Mouse (Mus musculus) testis, postnatal 10 days (tissue): ENCODE results near the gene Dgkh.
A peak's percentile ranks its signal among the peaks of the same experiment; 100 is the strongest.
"Not testable (repeated sequence)": the region's sequence is repeated elsewhere in the genome, so short reads cannot be mapped to it uniquely, and the experiment has no call there.

ENCODE experiments used
- DNase-seq: peaks from one replicate; pipeline ENCODE4 v3.0.0; 2021; ENCODE audit warnings: low spot score

The Dgkh gene

DNA sequence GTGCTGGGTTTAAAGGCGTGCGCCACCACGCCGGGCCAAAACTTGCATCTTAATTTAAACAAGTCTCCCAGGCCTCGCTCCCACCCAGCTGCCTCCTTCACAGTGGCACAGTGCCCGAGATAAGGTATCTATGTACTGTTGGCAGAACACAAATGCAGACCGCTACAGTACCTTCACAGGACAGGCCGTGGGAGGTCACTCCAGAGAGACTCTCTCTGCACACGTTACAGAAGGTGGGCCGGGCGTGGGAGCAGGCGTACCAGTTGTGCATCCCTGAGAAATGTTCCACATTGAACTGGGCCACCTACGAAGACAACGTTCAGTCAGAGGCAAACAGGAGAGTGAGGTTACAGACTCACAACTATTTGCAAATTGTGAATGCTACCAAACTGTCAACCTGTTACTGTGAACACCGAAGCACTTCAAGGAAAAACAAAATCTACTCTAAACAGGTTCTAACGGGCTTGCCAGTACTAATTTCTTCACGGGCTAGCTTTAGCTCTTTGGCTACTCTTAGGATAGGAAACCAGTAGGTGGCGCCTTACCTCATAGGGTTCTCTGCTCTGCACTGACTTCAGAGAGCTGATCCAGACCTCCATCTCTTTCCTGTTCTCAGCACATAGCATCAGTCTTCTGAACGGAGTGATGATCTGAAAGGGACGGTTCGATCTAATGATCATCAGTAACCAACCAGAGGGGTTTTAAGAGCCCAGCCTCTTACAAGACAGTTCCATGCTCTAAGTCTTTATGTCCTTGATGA lies 104.9 kb downstream of the Dgkh start:
- DNase-seq = peak; percentile 64

DNA sequence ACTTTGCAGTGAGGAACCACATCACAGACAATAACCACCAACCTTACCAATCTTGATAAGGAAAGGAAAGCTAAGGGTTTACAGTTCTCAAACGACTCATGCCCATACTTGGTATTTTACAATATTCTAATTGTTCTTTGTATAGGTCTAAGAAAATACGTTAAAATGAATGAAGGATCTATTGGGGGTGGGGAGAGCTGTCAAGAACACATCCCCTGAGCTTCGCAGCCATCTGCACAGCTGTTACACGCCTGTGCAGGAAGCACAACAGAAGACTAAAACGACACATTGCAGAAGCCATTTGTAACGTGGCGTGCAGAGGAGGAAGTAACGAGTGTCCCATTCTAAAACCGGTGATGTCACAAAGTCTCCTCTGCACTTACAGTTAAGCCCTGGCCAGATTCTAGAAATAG lies 113.7 kb downstream of the Dgkh start:
- DNase-seq = no peak

DNA sequence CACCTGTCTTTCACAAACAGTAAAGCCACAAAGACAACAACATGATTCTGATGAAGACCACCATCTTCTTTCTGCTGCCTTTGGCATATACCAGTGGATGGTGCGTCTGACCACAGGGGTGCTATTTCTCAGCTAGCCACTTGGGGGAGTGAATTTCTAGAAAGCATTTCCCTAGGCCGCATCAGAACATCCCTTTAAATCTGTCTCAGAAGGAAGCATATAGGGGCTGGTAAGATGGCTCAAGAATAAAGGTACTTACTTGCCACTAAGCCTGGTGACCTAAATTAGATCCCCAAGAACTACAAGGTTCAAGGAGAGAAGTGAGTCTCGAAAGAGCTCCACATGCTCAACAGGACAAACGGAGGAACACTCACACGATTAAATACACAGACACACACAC lies 119.0 kb downstream of the Dgkh start:
- no peak for DNase-seq

DNA sequence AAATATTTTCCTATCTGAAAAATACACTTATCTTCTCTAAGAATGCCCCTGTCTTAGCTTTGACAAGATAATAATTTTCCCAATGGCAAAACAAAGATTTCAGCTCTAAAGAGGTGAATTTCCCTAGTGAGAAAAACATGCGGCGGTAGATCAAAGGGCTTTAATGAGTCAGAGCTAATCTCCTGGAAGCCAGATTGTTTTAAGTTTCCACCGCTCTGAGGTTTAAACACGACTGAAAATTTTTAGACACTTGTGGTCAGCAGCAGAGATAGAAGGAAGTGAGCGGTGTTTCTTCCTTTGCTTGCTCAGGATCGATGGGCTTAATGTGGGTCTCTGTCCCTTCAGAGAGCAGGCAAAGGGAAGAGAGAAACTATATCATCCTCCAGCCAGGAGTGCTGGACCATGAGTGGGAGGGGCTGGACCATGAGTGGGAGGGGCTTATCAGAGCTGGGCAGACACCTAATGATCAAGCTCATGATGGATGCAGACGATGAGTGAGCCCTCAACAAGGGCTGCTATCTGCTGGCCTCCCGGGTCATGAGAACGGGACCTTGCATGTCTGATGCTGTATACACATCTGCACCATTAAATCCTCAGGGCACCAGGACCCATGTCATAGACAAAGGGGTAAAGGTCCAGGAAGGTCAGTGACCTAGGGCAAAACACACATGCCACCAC lies 120.3 kb downstream of the Dgkh start:
- DNase-seq = no peak

DNA sequence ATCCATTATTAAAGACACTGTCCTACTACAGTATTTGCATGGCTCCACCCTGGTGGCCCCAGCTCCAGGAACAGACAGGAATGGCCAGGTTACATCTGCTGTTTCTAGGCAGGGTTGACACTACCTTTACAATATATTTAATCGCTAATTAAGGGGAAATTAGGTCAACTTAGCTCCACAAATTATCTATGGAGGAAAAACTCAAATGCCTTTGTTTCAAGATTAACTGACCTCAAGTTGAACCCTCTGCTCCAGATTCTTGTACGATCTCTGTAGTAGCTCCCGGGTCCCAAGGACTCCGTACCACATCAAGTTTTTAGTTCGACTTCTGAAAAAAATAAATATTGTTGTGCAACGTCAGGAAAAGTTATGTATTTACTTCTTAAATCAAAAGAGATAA lies 137.7 kb downstream of the Dgkh start:
- DNase-seq = no peak

DNA sequence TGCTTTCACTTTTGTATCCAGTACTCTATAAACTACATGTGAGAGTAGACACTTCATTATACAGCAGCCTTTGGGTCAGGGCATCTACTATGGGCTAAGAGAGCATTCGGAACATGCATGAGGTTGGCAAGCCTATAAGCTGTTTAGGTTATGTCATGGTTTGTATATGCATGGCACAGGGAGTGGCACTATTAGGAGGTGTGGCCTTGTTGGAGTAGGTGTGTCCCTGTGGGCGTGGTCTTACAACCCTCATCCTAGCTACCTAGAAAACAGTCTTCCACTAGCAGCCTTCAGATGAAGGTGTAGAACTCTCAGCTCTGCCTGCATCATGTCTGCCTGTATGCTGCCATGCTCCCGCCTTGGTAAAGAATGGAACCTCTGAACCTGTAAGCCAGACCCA lies 139.6 kb downstream of the Dgkh start:
- DNase-seq = no peak

DNA sequence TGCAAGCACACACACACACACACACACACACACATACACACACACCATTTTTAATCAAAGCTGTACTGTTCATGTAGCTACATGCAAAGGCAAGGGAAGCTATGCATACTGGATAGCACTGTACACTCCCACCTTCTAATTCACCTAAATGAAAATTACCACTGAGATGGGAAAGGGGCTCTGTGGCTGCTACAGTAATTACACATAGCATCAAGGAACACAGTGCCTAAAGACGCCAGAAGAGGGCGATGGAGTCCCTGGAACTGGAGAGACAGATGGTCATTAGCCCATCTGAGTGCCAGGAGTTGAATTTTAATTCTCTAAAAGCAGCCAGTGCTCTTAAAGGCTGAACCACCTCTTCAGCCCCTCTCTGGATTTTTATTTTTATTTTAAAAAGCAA lies 142.2 kb downstream of the Dgkh start:
- peak; percentile 71 for DNase-seq

DNA sequence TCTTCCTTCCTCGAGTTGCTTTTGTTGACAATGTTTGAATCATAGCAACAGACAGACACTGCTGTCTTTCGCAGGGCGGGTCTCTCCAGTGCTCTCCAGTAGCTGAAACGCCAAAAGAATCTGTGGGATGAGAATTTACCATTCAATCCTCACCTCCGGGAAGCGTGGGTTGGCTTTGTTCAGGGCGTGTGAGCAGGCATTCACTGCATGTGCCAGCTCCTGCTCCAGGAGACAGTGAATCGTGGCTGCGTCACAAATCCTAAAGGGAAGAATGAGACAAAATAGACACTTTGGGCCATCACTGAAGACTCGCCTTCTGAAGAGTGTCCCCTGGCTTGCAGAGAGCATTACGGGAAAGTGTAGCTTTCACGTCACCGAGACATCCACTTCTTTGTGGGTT lies 148.4 kb downstream of the Dgkh start:
- DNase-seq = no peak

DNA sequence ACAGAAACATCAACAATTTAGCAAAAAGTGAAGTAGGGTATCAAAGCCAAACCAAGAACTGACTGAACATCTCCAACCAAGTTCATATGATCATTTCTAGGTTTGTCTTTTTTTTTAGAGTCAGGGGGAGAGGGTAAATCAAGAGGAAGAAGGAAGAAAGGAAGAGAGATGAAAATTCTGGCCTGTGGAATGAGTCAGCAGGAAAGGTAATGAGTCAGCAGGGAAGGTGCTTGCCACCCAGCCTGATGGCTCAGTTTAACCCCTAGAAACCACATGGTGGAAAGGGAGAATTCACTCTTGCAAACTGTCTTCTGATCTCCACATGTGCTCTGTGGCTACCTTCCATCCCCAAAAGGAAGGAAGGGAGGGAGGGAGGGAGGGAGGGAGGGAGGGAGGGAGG lies 149.4 kb downstream of the Dgkh start:
- DNase-seq = no peak

DNA sequence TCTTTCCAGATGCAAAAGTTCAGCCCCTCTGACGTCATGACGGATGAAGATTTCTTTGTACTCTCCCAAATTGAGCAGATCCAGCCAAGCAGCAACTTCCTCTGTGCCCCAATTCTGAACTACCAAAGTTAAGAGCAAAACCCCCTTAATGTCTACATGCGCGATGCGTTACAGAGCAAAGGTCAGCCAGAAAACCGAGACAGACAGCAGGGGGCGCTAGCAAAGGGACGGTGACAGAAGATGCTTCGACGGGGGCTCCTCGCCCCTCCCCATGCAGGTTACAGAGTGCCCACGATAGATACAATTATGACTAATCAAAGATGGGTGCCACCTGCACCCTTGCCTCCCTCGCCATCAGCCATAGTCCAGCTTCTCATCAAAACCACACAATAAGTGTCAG lies 156.7 kb downstream of the Dgkh start:
- DNase-seq = peak; percentile 61

DNA sequence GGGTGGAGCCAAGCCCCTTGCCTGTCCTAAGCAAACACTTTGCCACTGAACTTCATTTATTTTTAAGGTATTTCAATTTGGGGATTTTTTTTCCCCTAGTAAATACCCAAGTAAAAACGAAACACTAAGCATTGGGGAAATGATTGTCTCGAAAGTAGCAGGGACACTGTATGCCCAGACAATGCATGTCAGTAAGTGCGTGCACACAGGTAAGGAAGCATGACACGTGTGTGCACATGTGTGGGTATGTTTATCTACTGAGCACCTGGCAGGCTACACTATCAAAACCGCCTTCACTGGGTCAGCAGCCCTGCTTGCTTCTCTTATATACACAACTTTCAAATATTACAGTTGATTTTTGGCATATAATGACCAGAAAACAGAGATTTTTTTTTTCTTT lies 164.2 kb downstream of the Dgkh start:
- no peak for DNase-seq

DNA sequence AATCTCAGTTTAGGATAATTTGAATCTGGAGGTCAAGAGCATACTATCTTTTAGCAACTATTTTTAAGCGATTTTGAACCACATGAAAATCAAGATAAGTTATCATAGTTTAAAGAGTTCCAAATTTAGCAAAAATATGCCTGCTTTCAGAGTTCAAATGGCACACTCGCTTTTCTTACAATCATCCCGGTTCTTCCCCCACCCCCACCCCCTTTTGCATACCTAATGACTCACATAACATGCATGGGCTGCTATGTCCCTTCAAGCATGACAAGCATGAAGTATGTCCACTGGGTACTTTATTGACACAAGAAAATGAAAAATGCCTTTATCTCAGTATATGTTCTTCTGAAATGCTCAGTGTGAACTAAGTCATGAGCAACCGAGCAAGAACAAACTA lies 166.1 kb downstream of the Dgkh start:
- DNase-seq = no peak

DNA sequence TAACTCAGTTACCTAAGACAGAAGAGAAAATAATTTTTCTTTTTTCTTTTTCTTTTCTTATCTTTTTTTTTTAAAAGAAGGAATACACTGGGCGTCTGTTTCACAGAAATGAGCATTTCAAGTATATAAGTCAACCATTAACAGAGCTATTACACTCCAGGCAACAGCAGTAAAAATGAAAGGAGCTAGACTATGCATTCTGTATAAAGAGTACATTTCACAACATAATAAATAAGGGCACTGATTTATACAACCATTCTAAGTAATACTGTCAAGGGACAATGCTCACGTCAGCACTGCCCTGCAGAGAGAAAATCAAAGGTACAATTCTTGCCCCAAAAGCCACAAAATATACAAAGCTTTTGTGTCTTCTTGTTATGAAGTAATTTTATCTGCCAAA lies 168.3 kb downstream of the Dgkh start:
- DNase-seq = no peak

DNA sequence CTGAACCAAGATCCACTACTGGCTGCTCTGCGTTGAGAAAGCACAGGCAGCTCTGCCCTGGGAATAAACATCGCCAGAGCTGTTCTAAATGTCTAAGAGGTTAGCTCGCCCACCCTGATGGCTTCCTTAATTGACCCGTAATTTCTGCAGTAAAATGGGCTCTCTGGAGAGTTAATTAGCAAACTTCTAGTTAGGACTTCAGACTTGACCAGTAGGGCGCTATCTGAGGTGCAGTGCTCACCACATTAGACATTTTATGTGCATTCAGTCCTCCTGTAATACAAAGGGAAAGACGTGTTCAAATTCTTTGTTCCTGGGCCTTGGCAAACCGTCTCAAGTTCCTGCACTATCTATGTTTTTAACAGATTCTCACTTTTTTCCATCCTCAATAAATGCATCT lies 169.4 kb downstream of the Dgkh start:
- DNase-seq = no peak

DNA sequence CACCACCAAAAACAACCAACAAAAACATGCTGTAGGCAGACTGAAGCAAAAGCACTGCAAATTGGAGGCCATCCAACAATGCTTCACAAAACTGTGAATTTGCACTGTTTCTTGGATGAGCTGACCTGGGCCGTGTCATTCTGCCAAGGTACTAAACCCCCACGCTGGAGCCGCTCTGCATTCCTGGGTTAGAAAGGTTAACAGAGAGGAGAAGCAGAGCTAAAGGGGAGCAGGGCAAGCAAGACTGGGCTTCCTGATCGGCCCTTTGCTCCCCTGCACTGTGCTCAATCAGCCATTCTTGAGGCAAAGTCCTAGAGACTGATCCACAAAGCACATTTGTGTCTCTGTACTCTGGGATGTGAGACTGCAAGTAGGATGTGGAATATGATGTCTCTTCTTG lies 170.5 kb downstream of the Dgkh start:
- no peak for DNase-seq

DNA sequence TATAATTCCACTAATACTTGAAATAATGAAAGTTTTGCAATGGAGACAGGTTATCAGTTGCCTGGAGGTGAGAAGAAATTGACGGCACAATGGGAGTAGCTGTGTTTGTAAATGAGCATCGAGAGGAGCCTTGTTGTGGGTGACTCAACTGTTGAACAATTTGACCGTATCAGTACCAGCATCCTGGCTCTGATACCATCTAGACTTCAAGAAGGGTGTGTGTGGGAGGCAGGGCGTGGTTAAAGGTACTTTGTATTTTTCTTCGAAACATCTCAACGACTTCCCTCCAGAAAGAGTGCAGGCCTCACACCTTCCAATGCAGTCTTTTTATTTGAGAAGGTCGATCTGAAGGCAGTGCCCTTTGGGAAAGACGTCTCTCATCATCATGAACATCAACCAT lies 173.5 kb downstream of the Dgkh start:
- no peak for DNase-seq

DNA sequence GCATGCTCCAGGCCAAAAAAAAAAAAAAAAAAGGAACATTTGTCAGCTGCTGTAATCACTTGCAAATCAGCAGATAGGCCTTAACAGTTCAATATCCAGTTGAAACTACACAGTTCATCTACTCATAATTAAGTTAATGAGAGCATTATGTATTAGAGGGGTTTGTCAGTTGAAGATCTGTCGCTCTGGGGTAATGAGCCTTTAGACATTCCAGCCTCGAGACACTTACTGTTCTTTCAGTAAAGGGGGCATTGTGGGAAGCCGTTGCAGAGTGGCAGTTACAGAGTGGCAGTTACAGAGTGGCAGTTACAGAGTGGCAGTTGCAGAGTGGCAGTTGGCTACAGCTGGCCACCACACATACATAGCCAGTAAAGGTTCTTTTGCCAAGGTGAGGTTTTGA lies 177.7 kb downstream of the Dgkh start:
- not testable (repeated sequence) for DNase-seq

DNA sequence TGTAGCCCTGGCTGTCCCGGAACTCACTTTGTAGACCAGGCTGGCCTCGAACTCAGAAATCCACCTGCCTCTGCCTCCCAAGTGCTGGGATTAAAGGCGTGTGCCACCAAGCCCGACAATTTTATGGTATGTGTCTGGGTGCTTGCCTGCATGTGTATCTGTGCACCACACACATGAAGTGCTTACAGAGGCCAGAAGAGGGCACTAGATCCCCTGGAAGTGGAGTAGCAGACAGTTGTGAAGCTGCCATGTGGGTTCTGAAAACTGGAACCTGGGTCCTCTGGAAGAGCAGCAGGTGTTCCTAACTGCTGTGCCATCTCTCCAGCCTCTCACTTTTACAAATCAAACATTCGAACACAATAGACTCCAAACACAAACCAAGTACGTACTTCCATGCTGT lies 178.9 kb downstream of the Dgkh start:
- DNase-seq = no peak

DNA sequence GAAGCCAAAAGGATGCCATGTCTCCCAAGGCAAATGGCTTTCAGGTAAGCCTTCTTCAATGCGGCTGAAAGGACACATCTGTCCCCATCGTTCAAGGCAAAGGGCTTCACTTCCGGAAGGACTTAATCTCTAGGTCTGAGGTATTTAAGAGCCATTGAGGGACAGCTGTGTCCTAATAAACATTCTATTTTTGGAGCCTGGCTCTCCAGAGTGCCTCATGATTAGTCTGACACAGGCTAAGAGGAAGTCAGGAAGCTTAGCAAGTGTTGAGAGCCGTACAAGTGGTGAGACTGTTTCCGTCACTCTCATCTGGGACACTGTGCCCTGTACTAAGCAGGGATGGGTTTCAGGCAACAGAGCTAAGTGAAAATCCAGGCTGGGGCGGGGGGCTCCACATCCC lies 183.8 kb downstream of the Dgkh start:
- DNase-seq = peak; percentile 24

DNA sequence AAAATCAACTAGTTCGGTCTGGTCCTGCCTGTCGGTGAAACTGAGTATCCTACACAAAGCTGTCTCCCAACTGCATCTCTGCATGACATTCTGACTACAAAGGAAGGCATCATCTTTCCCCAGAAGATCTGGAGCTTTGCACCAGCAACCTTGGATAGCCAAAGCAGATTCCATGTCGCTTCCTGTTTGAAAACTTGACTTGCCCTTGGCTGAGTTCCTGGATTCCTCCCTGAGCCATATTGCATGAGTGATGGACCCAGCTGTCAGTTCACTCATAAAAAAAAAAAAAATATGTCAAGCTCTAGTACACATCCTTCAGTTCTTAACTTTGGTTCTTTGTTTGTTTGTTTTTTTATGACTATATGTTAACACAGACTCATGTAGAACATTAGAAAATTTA lies 191.3 kb downstream of the Dgkh start:
- DNase-seq = no peak

DNA sequence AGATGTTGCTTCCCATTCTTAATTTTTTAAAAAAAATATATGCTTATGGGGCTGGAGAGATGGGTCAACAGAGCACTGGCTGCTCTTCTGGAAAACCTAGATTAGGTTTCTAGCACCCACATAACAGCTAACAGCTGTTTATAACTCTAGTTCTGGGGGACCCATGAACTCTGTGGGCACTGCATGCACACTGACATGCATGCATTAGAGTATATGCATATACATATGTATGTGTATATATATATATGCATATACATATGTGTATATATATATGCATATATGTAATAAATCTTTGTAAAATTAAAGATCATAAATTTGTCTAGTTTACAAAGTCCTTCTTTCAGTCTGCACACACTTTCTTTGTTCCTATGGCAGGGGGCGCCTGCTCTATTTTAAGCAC lies 192.8 kb downstream of the Dgkh start:
- no peak for DNase-seq

DNA sequence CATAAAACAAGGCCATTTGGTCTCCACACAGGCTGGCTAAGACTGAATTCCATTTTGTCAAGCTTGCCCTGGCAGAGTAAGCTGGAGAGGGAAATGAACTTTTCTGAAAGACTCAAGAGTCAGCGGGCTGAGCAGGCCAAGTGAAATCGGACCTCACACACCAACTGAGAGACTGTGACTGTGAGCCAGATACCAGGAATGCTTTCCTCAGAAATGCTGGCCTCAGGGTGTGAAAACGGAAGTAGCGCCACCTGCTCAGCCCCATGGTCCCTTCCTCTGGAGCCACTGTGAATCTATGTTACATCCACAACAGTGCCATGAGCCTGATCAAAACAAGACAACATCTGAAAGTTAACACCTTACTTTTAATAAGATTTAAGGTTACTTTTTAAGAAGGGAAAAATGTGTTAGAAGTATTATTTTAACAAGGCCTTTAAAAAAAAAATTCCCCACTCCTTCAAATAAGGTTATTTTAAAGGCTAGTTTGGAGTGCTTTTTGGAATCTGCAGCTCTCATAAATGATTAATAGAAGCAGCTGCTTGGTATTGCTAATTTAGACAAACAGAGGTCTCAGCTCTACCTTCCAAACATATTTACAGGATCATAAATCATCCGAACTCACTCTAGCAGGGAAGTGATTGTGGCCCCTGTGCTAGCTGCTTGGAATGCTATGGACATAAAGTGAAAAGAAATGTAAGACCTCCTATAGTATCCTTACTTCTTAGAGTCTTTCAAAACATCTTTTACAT lies 193.8 kb downstream of the Dgkh start:
- no peak for DNase-seq

DNA sequence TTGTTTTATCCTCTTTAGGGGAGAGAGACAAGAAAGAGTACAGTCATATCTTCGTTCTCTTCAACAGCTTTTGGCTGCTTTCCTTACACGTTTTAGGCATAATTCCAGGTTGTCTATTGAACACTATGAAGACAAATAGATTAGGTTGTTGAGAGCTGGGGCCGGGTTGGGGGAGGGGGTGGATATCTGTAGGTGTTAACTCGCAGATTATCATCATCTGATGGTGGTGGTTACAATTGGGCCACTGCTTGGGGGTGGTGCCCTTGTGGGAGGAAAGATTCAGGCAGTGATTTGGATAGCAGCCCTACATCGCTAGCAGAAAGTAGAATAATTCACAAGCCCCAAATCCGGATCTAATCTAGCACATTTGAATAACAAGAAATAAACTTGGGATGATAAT lies 195.0 kb downstream of the Dgkh start:
- peak; percentile 55 for DNase-seq
